Mouse (Mus musculus) liver, postnatal 0 days (tissue): ENCODE measurements around the gene Acox3. TPM values are rescaled to one million over a fixed set of nuclear protein-coding genes. Genes with fewer than 3 reads are reported as not detected.

Experiments used
- ATAC-seq: fragments of 200-750 bp; cut with Nextera tagmentation; 2 replicates; pipeline ENCODE4 v1.8.0; 2017; ENCODE audit warnings: mild to moderate bottlenecking, moderate library complexity
- DNase-seq: peaks from one replicate; pipeline ENCODE4 v3.0.0-alpha.2; 2016
- H3K27ac ChIP-seq: fragments of 300-500 bp; sonication (generic); 2 replicates; pipeline ENCODE4 v1.5.1; 2014; ENCODE audit warnings: antibody characterized with exemption, moderate library complexity, mild to moderate bottlenecking, low read depth
- H3K27me3 ChIP-seq: fragments of 300-500 bp; sonication (generic); 2 replicates; pipeline ENCODE4 v1.6.1; 2014; ENCODE audit warnings: low read length, control low read depth, mixed read lengths; ENCODE audit not compliant: insufficient read depth
- H3K36me3 ChIP-seq: fragments of 300-500 bp; sonication (generic); replicated peaks from 2 replicates; pipeline ENCODE4 v1.6.1; 2014; ENCODE audit warnings: mild to moderate bottlenecking, control low read depth, low read length, moderate library complexity, mixed read lengths; ENCODE audit not compliant: insufficient read depth
- H3K4me1 ChIP-seq: fragments of 300-500 bp; sonication (generic); 2 replicates; pipeline ENCODE4 v1.6.1; 2014; ENCODE audit warnings: antibody characterized with exemption, mild to moderate bottlenecking, control low read depth; ENCODE audit not compliant: insufficient read depth
- H3K4me2 ChIP-seq: fragments of 300-500 bp; sonication (generic); 2 replicates; pipeline ENCODE4 v1.6.1; 2014; ENCODE audit warnings: low read depth, mild to moderate bottlenecking, low read length, moderate library complexity, mixed read lengths
- H3K4me3 ChIP-seq: fragments of 300-500 bp; sonication (generic); 2 replicates; pipeline ENCODE4 v1.5.1; 2014; ENCODE audit warnings: low read depth, low read length
- H3K9ac ChIP-seq: fragments of 300-500 bp; sonication (generic); replicated peaks from 2 replicates; pipeline ENCODE4 v1.6.1; 2014; ENCODE audit warnings: mild to moderate bottlenecking, moderate library complexity
- H3K9me3 ChIP-seq: fragments of 300-500 bp; sonication (generic); 2 replicates; pipeline ENCODE4 v1.6.1; 2016; ENCODE audit warnings: mild to moderate bottlenecking, control low read depth, low read length, mixed read lengths
- CTCF ChIP-seq: sonication (generic); IDR thresholded peaks from 2 replicates; pipeline ENCODE4 v1.5.1; 2016; ENCODE audit warnings: antibody characterized with exemption, low read depth
- EP300 ChIP-seq: IDR thresholded peaks from 2 replicates; pipeline ENCODE4 v1.6.1; 2016; ENCODE audit warnings: antibody characterized with exemption, low read depth, mild to moderate bottlenecking
- WGBS: fragments of 180-500 bp; shearing (Covaris S2); extraction: QIAGEN DNeasy Blood & Tissue Kit; methylation state at CpG from one replicate; pipeline ENCODE4 v1.1.7; 2014; ENCODE audit not compliant: insufficient replicate concordance; 5-methylcytosine and 5-hydroxymethylcytosine counted together
- polyA plus RNA-seq: library from polyadenylated mRNA; unstranded; fragments of >200 nt; fragmentation: Nextera tagmentation; extraction: Ambion mirVana; gene quantifications from 2 replicates; pipeline ENCODE4 v1.2.1, GENCODE M21; 2015

Acox3 gene
- polyA plus RNA-seq, 1 experiment from 2014 or later: 4.0 TPM

DNA sequence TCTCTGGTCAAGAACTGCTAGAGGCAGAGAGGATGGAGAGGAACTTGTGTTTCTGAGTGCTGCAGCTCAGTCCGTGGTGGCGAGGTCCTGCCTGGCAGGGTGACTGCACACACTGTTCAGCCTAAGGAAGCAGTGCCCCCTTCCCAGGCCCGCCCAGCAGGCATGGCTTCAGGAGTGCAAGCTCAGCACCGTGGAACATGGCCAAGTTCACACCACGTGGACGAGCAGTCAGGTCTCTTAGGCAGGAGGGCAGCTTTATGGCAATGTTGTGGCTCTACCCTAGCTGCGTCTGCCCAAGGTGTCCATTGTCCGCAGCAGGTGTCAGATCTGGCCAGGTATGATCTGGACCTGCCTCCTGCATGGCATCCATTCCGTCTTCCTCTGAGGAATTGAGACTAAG, 28.3 kb downstream of the Acox3 start:
- no peak overlapping the region for H3K4me3 ChIP-seq
- no peaks in the 10 kb centered on the region for H3K36me3 ChIP-seq
- no peak overlapping the region for H3K27ac ChIP-seq
- WGBS: 66% methylated on average over 9 of the region's 9 CpGs
- no peaks in the 10 kb centered on the region for H3K9me3 ChIP-seq
- no peak for TF ChIP-seq EP300
- no peak for TF ChIP-seq CTCF
- ATAC-seq: no peak
- no peak overlapping the region for H3K4me2 ChIP-seq
- no peaks in the 10 kb centered on the region for H3K27me3 ChIP-seq
- H3K4me1 ChIP-seq: no peaks in the 10 kb centered on the region; the same call in 1 of the 2 replicates
- no peak for DNase-seq
- no peak overlapping the region for H3K9ac ChIP-seq

DNA sequence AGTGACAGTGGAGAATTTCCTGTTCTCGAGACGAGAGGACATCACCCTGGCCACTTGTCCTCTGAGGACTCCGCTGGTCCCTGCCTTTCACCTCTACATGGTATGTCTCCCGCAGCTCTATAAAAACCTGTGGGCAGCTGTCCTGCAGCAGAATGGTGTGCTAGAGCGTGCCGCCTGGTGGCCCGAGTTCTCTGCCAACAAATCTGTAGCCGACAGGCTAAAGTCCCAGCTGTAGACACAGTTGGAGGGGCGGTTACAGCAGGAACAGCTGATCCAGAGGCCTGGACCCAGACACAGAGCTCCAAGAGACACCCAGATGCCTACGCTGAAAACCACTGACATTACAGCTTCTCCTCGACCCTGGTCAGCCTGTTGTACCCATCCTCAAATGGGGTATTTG, 29.1 kb downstream of the Acox3 start:
- no peak for DNase-seq
- H3K4me1 ChIP-seq: no peaks in the 10 kb centered on the region; the same call in 1 of the 2 replicates
- H3K36me3 ChIP-seq: no peaks in the 10 kb centered on the region
- no peak for TF ChIP-seq EP300
- TF ChIP-seq CTCF: no peak
- no peak overlapping the region for H3K9ac ChIP-seq
- WGBS: 82% methylated on average over 11 of the region's 11 CpGs
- H3K4me2 ChIP-seq: no peak overlapping the region
- no peak overlapping the region for H3K27ac ChIP-seq
- H3K9me3 ChIP-seq: no peaks in the 10 kb centered on the region
- H3K27me3 ChIP-seq: no peaks in the 10 kb centered on the region
- H3K4me3 ChIP-seq: no peak overlapping the region
- ATAC-seq: no peak

DNA sequence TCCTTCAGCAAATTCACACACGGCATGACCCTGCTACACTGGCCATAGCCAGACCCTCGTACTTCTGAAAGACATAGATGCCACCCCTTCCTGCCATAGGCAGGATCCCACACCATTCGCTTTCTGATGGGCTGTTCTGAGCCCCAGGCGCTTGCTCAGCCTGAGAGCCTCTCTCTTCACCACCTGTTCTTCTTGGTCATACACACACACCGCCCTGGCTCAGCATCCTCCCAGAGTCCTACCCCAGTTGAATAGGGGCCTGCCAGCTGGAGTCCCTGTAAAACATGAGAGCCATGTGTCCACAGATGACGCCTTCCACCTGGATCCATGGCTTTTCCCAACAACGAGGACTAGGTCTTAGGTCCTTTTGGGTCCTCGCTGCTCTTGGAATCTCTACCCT, 29.9 kb downstream of the Acox3 start:
- Histone ChIP-seq H3K27ac (no peak overlapping the region), H3K9ac (no peak overlapping the region), H3K36me3 (no peaks in the 10 kb centered on the region), H3K4me1 (no peaks in the 10 kb centered on the region; the same call in 1 of the 2 replicates), H3K4me3 (no peak overlapping the region), H3K9me3 (no peaks in the 10 kb centered on the region), H3K4me2 (no peak overlapping the region), H3K27me3 (no peaks in the 10 kb centered on the region)
- no peak for TF ChIP-seq CTCF
- TF ChIP-seq EP300: no peak
- ATAC-seq (no peak), DNase-seq (no peak)
- 77% methylated on average over 8 of the region's 8 CpGs for WGBS

DNA sequence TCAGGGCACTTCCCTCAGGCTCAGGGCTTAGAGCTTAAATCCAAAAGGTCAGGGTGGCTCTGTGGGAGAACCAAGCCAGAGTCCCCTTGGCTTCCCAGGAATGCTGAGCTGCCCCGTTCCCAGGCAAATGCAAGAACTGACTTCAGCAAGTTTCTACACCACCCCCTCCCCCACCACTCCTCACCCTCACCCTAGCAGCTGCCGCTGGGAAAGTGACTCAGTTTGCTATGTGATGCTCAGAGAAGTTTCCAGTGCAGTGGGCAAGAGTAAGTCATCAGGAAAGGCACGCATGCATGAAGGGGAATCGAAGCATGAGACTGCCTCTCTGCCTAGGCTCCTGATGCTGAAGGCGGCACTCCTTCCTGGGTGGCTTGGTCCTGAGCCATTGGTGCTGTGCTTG, 34.1 kb downstream of the Acox3 start:
- TF ChIP-seq EP300 (no peak), CTCF (no peak)
- H3K27me3 ChIP-seq: no peaks in the 10 kb centered on the region
- no peaks in the 10 kb centered on the region for H3K36me3 ChIP-seq
- H3K4me2 ChIP-seq: no peak overlapping the region
- DNase-seq (no peak), ATAC-seq (no peak)
- H3K4me3 ChIP-seq: no peak overlapping the region
- H3K9me3 ChIP-seq: no peaks in the 10 kb centered on the region
- H3K9ac ChIP-seq: no peak overlapping the region
- H3K4me1 ChIP-seq: no peaks in the 10 kb centered on the region
- WGBS: 73% methylated on average over 5 of the region's 5 CpGs
- H3K27ac ChIP-seq: no peak overlapping the region

DNA sequence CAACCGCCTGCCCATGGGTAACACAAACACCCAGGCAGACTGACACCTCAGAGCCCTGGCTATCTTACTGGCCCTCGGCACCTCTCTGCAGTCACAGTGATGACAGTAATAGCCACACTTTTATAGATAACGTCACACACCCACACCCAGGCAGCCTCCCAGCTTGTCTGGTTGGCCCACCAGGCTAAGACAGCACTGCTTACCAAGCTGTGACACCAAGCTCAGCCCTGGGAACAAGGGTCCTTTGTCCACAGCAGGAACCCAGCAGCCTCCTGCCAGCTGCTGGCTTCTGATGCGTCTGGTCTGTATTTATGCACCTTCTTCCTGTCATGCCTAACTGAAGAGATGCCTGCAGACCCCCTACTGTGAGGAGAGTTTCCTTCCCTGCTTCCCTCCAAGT, 38.3 kb downstream of the Acox3 start:
- no peaks in the 10 kb centered on the region for H3K27me3 ChIP-seq
- H3K4me2 ChIP-seq: no peak overlapping the region
- no peak for TF ChIP-seq EP300
- no peak for TF ChIP-seq CTCF
- DNase-seq (no peak), ATAC-seq (no peak)
- WGBS: 47% methylated on average over 4 of the region's 4 CpGs
- H3K9ac ChIP-seq: no peak overlapping the region
- H3K36me3 ChIP-seq: no peaks in the 10 kb centered on the region
- no peaks in the 10 kb centered on the region for H3K4me1 ChIP-seq
- H3K9me3 ChIP-seq: no peaks in the 10 kb centered on the region
- H3K27ac ChIP-seq: no peak overlapping the region
- H3K4me3 ChIP-seq: no peak overlapping the region

DNA sequence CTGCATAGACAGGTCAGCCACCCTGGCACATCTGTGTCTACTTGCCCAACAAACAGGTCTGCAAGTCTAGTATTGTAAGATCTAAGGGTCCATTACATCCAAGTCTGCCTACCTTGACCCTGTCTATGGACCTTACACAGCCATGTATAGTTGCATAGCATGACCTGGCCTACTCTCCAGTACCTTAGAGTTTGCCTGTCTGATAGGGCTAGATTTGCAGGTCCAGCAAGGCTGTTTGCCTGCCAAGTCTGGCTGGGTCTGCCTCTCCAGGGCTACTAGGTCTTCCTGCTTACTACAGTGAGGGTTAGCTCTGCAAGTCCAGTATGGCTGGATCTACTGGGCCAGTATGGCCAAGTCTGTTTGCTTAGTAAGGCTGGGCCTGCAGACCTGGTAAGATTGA, 41.0 kb downstream of the Acox3 start:
- H3K27me3 ChIP-seq: no peaks in the 10 kb centered on the region
- TF ChIP-seq EP300: no peak
- TF ChIP-seq CTCF: no peak
- H3K27ac ChIP-seq: no peak overlapping the region
- no peak overlapping the region for H3K9ac ChIP-seq
- no peak overlapping the region for H3K4me3 ChIP-seq
- no peaks in the 10 kb centered on the region for H3K9me3 ChIP-seq
- no peak overlapping the region for H3K4me2 ChIP-seq
- no peaks in the 10 kb centered on the region for H3K36me3 ChIP-seq
- DNase-seq (no peak), ATAC-seq (no peak)
- no peaks in the 10 kb centered on the region for H3K4me1 ChIP-seq

DNA sequence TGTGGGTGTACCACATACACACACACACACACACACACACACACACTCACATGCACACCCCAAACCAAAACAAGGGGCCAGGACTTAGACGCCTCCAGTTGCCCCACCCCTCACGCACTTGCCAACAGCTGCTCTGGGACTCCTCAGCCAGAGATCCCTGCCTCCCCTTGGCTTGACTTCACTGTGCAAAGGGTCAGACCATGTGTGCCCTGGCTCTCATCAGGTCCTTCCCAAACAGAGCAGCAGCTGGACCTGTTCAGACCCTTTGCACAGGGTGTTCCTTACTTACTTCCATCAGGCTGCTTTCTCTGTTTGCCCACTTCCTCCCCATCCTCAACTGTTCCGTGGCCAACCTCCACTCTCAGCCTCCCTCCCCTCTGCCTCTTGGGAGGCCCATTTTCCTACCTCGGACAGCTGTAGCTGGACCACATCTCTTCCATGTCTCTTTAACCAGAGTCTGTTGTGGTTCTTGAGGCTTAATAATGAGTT, 42.0 kb downstream of the Acox3 start:
- H3K4me1 ChIP-seq: no peaks in the 10 kb centered on the region
- H3K4me2 ChIP-seq: no peak overlapping the region
- H3K36me3 ChIP-seq: no peaks in the 10 kb centered on the region
- 45% methylated on average over 4 of the region's 4 CpGs for WGBS
- H3K27ac ChIP-seq: no peak overlapping the region
- no peak for ATAC-seq
- no peak for DNase-seq
- TF ChIP-seq CTCF (no peak), EP300 (no peak)
- H3K9me3 ChIP-seq: no peaks in the 10 kb centered on the region
- H3K27me3 ChIP-seq: no peaks in the 10 kb centered on the region
- no peak overlapping the region for H3K4me3 ChIP-seq
- no peak overlapping the region for H3K9ac ChIP-seq
